Mouse (Mus musculus) adrenal gland, postnatal 0 days (tissue): ENCODE measurements around the gene Plxna4. TPM values are rescaled to one million over a fixed set of nuclear protein-coding genes. Genes with fewer than 3 reads are reported as not detected.

Source experiments
- polyA plus RNA-seq: library from polyadenylated mRNA; unstranded; fragments of >200 nt; fragmentation: Nextera tagmentation; extraction: Ambion mirVana; gene quantifications from 2 replicates; pipeline ENCODE4 v1.2.1, GENCODE M21; 2015

The Plxna4 gene
- polyA plus RNA-seq: 5.2 and 14.2 TPM in 2 replicates

GRCm38 (mm10) chr6:32588056-32588671 is at the start of gene Plxna4:
Gene Plxna4 (minus strand): TSS chr6:32588192.

